Mouse (Mus musculus) spleen, adult 2 months (tissue): ENCODE data around the gene Zfhx3.

ENCODE experiments used
- CTCF ChIP-seq: fragments of 200-500 bp; IDR thresholded peaks from 2 replicates; pipeline ENCODE4 v1.5.1; 2011; ENCODE audit warnings: mild to moderate bottlenecking, inconsistent platforms; ENCODE audit not compliant: insufficient read depth, insufficient read length, insufficient replicate concordance; ENCODE audit errors: extremely low read depth
- POLR2A ChIP-seq: fragments of 200-500 bp; IDR thresholded peaks from 2 replicates; pipeline ENCODE4 v1.6.1; 2011; ENCODE audit warnings: low read depth, low read length, inconsistent platforms

DNA sequence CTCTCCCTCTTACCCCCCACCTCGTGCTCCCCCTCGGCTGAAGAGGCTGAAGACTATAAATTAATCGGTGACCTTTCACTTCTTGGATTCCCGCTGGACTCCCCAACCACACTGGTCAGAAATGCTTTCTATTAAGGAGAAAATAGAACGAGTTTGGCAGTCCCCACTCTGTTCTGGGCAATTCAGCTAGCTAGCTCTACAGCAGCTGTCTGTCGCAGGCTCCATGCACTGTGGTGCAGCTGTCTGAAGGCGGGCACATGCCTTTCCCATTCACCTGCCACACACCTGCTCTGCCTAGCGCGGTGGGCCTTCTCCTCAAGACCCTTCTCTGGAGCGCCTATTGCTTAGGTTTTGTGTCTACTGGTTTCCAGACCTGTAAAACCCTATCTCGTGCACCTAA lies 1000.7 kb downstream of the Zfhx3 start:
- TF ChIP-seq CTCF, result no peak
- no peak for TF ChIP-seq POLR2A
